Mouse (Mus musculus): ENCODE measurements at regions not wholly inside any gene's neighbourhood (a gene's known extent, or its start where the extent isn't known, plus 50 kb on each side); places are given as distances from the start of the nearest gene placed in this dataset.
A peak's percentile ranks its signal among the peaks of the same experiment; 100 is the strongest.

DNA sequence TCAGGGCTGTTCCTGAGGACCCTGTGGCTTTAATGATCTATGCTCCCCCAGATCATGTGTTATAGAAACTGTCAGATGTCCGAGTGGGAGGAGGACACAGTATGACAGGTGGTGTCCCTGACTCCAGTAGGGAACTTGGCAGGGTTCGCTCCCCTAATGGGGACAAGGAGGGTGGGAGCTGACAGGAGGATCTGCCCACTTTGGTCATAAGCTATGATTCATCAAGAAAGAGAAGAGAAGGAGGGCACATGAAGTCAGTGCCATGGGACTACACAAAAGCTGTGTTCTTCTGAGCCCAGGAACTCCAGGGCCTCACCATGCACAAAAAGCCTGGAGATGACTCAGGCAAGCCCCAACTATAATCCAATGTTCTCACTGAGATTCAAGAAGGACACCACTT lies 162.2 kb upstream of the Brinp1 start:
- Histone ChIP-seq H3K27ac (ENCODE audit: low read length) (no peak overlapping the region), H3K27me3 (replicated peaks; ENCODE audit: control insufficient read depth, insufficient read depth, low read length) (no peaks in the 10 kb centered on the region), H3K36me3 (ENCODE audit: control insufficient read depth, insufficient read depth, low read length) (no peaks in the 10 kb centered on the region), H3K4me3 (ENCODE audit: low read length) (no peak overlapping the region), H3K4me1 (ENCODE audit: control insufficient read depth, insufficient read depth, low read length) (no peaks in the 10 kb centered on the region), H3K9me3 (ENCODE audit: control insufficient read depth, low read length) (no peaks in the 10 kb centered on the region), H3K4me2 (ENCODE audit: low read depth, low read length) (no peak overlapping the region), H3K9ac (ENCODE audit: low read depth, low read length) (no peak overlapping the region)
- WGBS: 67% methylated on average over 2 of the region's 2 CpGs
- no peak for ATAC-seq

GRCm38 (mm10) chr4:69105188-69105587 lies 151.0 kb upstream of the Brinp1 start:
- H3K9me3 ChIP-seq (ENCODE audit: control insufficient read depth, low read length): no peaks in the 10 kb centered on the region
- H3K27me3 ChIP-seq (replicated peaks; ENCODE audit: control insufficient read depth, insufficient read depth, low read length): no peaks in the 10 kb centered on the region
- no peaks in the 10 kb centered on the region for H3K36me3 ChIP-seq (ENCODE audit: control insufficient read depth, insufficient read depth, low read length)
- H3K4me3 ChIP-seq (ENCODE audit: low read length): no peak overlapping the region
- no peak overlapping the region for H3K4me2 ChIP-seq (ENCODE audit: low read depth, low read length)
- no peak for ATAC-seq
- H3K9ac ChIP-seq (ENCODE audit: low read depth, low read length): no peak overlapping the region
- H3K27ac ChIP-seq (ENCODE audit: low read length): no peak overlapping the region
- no peaks in the 10 kb centered on the region for H3K4me1 ChIP-seq (ENCODE audit: control insufficient read depth, insufficient read depth, low read length)

DNA sequence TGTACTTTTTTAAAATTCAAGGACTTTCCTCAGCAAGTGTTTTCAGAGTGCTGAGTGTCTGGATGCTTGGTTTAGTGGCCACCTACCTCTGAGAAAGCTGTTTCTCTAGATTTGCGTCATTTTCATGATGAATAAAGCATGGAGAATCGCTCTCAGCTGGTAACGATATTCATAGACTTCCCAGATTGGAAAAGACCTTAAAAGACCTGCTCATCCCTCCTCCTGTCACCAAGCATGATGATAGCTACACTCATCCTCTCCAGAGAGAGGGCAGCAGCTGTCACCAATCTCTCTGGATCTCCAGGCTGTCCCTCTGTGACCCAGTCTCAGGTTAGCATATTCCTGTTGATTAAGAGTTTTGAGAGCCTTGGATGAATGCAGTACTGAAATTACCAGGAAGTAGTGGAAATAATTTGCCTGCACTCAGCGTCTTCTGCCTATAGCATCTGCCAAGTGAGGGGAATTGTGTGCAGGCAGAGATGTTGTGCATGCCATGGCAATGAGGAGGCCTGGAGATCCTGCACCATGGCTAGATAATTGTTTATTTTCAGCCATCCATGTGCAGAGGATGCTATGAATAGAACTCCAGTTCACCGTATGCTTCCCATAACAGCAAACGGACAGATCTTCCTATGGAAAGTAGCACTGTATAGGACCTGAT lies 141.7 kb upstream of the Brinp1 start:
- Histone ChIP-seq H3K4me3 (ENCODE audit: low read length) (no peak overlapping the region), H3K27me3 (replicated peaks; ENCODE audit: control insufficient read depth, insufficient read depth, low read length) (no peaks in the 10 kb centered on the region), H3K36me3 (ENCODE audit: control insufficient read depth, insufficient read depth, low read length) (no peaks in the 10 kb centered on the region), H3K4me1 (ENCODE audit: control insufficient read depth, insufficient read depth, low read length) (no peaks in the 10 kb centered on the region), H3K9me3 (ENCODE audit: control insufficient read depth, low read length) (no peaks in the 10 kb centered on the region), H3K4me2 (ENCODE audit: low read depth, low read length) (no peak overlapping the region), H3K9ac (ENCODE audit: low read depth, low read length) (no peak overlapping the region), H3K27ac (ENCODE audit: low read length) (no peak overlapping the region)
- no peak for ATAC-seq
- WGBS: 81% methylated on average over 6 of the region's 6 CpGs

DNA sequence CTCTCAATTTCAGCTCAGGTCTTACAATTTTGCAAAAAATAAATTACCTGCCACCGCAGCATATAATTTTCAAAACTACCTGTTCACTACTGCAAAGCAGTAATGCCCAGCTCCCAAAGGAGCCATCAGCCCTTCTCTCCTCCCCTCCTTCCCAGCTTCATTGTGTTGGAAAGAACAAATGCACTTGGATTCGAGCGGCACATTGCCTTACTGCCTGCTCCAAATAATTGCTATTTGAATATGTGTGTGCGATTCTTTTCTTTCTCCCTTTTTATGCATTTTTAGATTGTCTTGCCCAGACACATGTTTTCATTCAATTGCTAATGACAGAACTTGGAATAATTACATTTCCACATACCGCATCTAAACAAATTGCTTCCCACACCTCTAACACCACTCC lies 123.9 kb upstream of the Brinp1 start:
- Histone ChIP-seq H3K9me3 (ENCODE audit: control insufficient read depth, low read length) (no peaks in the 10 kb centered on the region), H3K4me3 (ENCODE audit: low read length) (no peak overlapping the region), H3K36me3 (ENCODE audit: control insufficient read depth, insufficient read depth, low read length) (no peaks in the 10 kb centered on the region), H3K4me2 (ENCODE audit: low read depth, low read length) (no peak overlapping the region), H3K27ac (ENCODE audit: low read length) (no peak overlapping the region), H3K9ac (ENCODE audit: low read depth, low read length) (no peak overlapping the region), H3K27me3 (replicated peaks; ENCODE audit: control insufficient read depth, insufficient read depth, low read length) (no peaks in the 10 kb centered on the region), H3K4me1 (ENCODE audit: control insufficient read depth, insufficient read depth, low read length) (no peaks in the 10 kb centered on the region)
- no peak for ATAC-seq
- WGBS: 88% methylated on average over 5 of the region's 5 CpGs

DNA sequence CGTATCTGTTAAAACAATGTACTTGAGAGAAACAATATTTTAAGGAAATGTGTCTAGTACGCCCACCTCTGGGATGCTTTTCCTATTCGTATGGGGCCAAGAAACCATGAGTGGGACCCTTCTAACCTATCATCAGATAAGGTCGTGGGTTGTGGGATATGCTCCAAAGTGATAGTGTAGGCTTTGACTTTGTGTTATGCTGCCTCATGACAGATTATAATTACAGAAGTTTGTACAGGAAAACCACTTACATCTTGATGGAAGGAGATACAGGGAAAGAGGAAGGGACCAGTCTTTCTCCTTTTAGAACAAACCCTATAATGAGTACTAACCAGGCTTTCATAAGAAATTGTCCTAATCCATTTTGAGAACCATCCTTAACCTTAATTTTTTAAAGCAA lies 123.1 kb upstream of the Brinp1 start:
- H3K4me2 ChIP-seq (ENCODE audit: low read depth, low read length): no peak overlapping the region
- H3K36me3 ChIP-seq (ENCODE audit: control insufficient read depth, insufficient read depth, low read length): no peaks in the 10 kb centered on the region
- H3K9ac ChIP-seq (ENCODE audit: low read depth, low read length): no peak overlapping the region
- no peak for ATAC-seq
- no peaks in the 10 kb centered on the region for H3K27me3 ChIP-seq (replicated peaks; ENCODE audit: control insufficient read depth, insufficient read depth, low read length)
- WGBS: 80% methylated on average over 4 of the region's 4 CpGs
- no peaks in the 10 kb centered on the region for H3K9me3 ChIP-seq (ENCODE audit: control insufficient read depth, low read length)
- no peaks in the 10 kb centered on the region for H3K4me1 ChIP-seq (ENCODE audit: control insufficient read depth, insufficient read depth, low read length)
- H3K4me3 ChIP-seq (ENCODE audit: low read length): no peak overlapping the region
- no peak overlapping the region for H3K27ac ChIP-seq (ENCODE audit: low read length)

DNA sequence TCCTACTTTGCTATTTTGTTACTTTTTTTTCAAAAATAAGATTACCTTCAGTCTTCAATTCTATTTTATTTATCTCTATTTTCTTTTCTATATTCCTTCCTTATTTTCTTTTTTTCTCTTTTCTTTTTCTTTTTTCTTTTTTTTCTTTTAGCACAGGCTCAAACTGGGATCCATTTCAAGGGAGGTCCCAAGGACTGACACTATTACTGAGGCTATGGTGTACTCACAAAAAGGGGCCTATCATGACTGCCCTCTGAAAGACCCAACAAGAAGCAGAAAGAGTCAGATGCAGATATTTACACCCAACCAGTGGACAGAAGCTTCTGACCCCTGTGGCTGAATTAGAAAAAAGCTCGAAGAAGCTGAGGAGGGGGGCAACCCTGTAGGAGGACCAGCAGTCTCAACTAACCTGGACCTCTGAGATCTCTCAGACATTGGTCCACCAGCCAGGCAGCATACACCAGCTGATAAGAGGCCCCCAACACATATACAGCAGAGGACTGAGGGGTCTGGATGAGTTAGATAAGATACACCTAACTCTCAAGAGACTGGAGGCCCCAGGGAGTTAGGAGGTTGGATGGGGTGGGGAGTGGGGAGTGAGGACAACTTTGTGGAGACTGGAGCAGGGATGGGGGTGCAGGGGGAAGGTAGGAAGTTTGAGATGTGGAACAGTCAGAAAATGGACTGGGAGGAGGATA lies 85.6 kb upstream of the Brinp1 start:
- H3K4me1 ChIP-seq (ENCODE audit: control insufficient read depth, insufficient read depth, low read length): no peaks in the 10 kb centered on the region
- H3K4me3 ChIP-seq (ENCODE audit: low read length): no peak overlapping the region
- H3K9ac ChIP-seq (ENCODE audit: low read depth, low read length): no peak overlapping the region
- 48% methylated on average over 1 of the region's 1 CpGs for WGBS
- no peak overlapping the region for H3K27ac ChIP-seq (ENCODE audit: low read length)
- H3K27me3 ChIP-seq (replicated peaks; ENCODE audit: control insufficient read depth, insufficient read depth, low read length): no peaks in the 10 kb centered on the region
- H3K4me2 ChIP-seq (ENCODE audit: low read depth, low read length): no peak overlapping the region
- no peaks in the 10 kb centered on the region for H3K36me3 ChIP-seq (ENCODE audit: control insufficient read depth, insufficient read depth, low read length)
- H3K9me3 ChIP-seq (ENCODE audit: control insufficient read depth, low read length): no peaks in the 10 kb centered on the region
- peak; percentile 48; the same call in 1 of the 2 replicates for ATAC-seq

DNA sequence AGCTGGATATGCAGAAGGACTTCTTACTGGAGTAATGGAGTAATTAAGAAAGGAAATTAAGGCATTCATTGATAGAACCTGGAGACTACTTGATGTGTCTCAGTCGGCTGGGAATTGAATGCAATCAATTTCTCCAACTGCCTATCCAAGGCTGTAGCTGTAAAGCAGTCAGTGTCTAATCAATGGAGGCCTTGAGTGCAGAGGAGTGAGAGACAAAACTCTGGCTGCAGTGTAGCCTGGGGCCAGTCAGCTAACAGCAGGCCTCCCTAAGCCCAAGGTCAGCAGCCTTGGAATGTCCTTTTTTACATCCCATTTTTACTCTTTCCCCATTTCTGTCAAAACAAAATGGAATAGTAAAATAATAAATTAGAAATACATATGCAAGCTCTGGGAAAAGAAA lies 80.0 kb upstream of the Brinp1 start:
- H3K27me3 ChIP-seq (replicated peaks; ENCODE audit: control insufficient read depth, insufficient read depth, low read length): no peaks in the 10 kb centered on the region
- no peak overlapping the region for H3K4me3 ChIP-seq (ENCODE audit: low read length)
- H3K9me3 ChIP-seq (ENCODE audit: control insufficient read depth, low read length): no peaks in the 10 kb centered on the region
- H3K4me1 ChIP-seq (ENCODE audit: control insufficient read depth, insufficient read depth, low read length): no peaks in the 10 kb centered on the region
- WGBS: 61% methylated on average over 1 of the region's 1 CpGs
- ATAC-seq: no peak
- H3K9ac ChIP-seq (ENCODE audit: low read depth, low read length): no peak overlapping the region
- H3K4me2 ChIP-seq (ENCODE audit: low read depth, low read length): no peak overlapping the region
- H3K36me3 ChIP-seq (ENCODE audit: control insufficient read depth, insufficient read depth, low read length): no peaks in the 10 kb centered on the region
- H3K27ac ChIP-seq (ENCODE audit: low read length): no peak overlapping the region

DNA sequence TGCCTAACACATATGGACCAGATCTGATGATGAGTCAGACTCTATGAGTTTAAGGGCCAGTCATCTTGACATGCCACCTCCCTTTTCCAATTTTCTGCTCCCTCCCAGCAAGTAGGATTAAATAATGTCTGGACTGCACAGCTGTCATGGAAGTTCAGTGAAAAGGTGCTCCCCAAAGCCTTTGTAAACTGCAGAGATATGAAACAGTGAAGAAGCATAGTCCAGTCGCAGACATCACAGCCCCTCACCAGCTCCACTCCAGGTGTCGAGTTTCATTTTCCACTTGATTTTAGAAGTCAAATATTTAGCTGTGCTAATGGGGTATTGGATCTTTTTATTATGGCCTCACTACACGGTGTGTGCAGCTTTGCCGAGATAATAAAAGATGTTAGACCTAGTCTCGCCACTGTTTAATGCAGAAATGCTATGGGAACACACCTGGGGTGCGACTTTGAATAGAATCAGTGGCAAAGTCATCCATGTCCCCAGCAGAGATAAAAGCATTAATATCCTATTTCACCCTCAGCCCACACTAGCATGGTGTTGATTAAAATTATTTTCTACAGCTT lies 66.0 kb upstream of the Brinp1 start:
- no peak overlapping the region for H3K4me3 ChIP-seq (ENCODE audit: low read length)
- no peaks in the 10 kb centered on the region for H3K36me3 ChIP-seq (ENCODE audit: control insufficient read depth, insufficient read depth, low read length)
- no peak overlapping the region for H3K27ac ChIP-seq (ENCODE audit: low read length)
- H3K4me1 ChIP-seq (ENCODE audit: control insufficient read depth, insufficient read depth, low read length): no peaks in the 10 kb centered on the region
- ATAC-seq: no peak
- H3K27me3 ChIP-seq (replicated peaks; ENCODE audit: control insufficient read depth, insufficient read depth, low read length): no peaks in the 10 kb centered on the region
- no peaks in the 10 kb centered on the region for H3K9me3 ChIP-seq (ENCODE audit: control insufficient read depth, low read length)
- no peak overlapping the region for H3K9ac ChIP-seq (ENCODE audit: low read depth, low read length)
- WGBS: 44% methylated on average over 6 of the region's 6 CpGs
- H3K4me2 ChIP-seq (ENCODE audit: low read depth, low read length): no peak overlapping the region

- no peaks in the 10 kb centered on the region for H3K27me3 ChIP-seq (replicated peaks; ENCODE audit: control insufficient read depth, insufficient read depth, low read length)
- H3K4me2 ChIP-seq (ENCODE audit: low read depth, low read length): no peak overlapping the region
- H3K9me3 ChIP-seq (ENCODE audit: control insufficient read depth, low read length): no peaks in the 10 kb centered on the region
- no peaks in the 10 kb centered on the region for H3K4me1 ChIP-seq (ENCODE audit: control insufficient read depth, insufficient read depth, low read length)
- no peak overlapping the region for H3K27ac ChIP-seq (ENCODE audit: low read length)
- H3K9ac ChIP-seq (ENCODE audit: low read depth, low read length): no peak overlapping the region
- ATAC-seq: no peak
- WGBS: 61% methylated on average over 2 of the region's 2 CpGs
- H3K36me3 ChIP-seq (ENCODE audit: control insufficient read depth, insufficient read depth, low read length): no peaks in the 10 kb centered on the region
- H3K4me3 ChIP-seq (ENCODE audit: low read length): no peak overlapping the region
These were observed 61.2 kb upstream of the Brinp1 start for GRCm38 (mm10) chr4:69015396-69015795.

Data from intestine, embryonic 16.5 days (tissue).